Mouse (Mus musculus): ENCODE data around the gene Wipf1. TPM values are rescaled to one million over a fixed set of nuclear protein-coding genes. Genes with fewer than 3 reads are reported as not detected.
A peak's percentile ranks its signal among the peaks of the same experiment; 100 is the strongest.

Gene Wipf1
- polyA plus RNA-seq, 1 experiment: 8.0 TPM

DNA sequence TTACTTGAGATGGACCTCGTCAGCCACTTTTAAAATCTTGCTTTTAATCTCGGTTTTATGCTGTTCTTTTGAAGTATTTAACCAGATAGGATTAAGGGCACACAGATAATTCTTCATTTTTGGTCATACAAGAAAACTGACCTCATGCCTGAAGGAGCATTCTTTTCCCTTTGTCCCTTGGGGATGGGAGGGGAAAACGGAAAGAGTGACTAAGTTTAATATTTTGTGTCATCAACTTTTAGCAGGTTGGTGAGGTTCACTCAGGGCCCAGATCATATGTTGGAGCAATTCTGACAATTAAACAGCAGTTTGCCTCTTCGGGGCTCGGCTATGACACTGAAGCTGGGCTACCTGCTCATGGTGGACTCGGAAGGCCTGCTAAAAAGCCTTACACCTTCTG, 60.0 kb downstream of the Wipf1 start:
- DNase-seq: no peak
- H3K36me3 ChIP-seq (ENCODE audit: control insufficient read depth, insufficient read depth, low read length): no peaks in the 10 kb centered on the region
- H3K4me3 ChIP-seq (ENCODE audit: insufficient read depth, low read depth, low read length): no peak overlapping the region
- TF ChIP-seq POLR2A (IDR thresholded peaks at IDR 0.05; ENCODE audit: low read depth, low read length) (no peak), CTCF (conservative IDR thresholded peaks at IDR 0.05; ENCODE audit: insufficient read depth, insufficient read length, low read depth, low read length) (no peak)
- no peaks in the 10 kb centered on the region for H3K4me1 ChIP-seq (ENCODE audit: control insufficient read depth, insufficient read depth, low read length)
- no peak overlapping the region for H3K27ac ChIP-seq (ENCODE audit: insufficient read depth, low read depth, low read length)
- H3K27me3 ChIP-seq (replicated peaks; ENCODE audit: control insufficient read depth, insufficient read depth, low read length): no peaks in the 10 kb centered on the region
- WGBS: 83% methylated on average over 6 of the region's 6 CpGs

DNA sequence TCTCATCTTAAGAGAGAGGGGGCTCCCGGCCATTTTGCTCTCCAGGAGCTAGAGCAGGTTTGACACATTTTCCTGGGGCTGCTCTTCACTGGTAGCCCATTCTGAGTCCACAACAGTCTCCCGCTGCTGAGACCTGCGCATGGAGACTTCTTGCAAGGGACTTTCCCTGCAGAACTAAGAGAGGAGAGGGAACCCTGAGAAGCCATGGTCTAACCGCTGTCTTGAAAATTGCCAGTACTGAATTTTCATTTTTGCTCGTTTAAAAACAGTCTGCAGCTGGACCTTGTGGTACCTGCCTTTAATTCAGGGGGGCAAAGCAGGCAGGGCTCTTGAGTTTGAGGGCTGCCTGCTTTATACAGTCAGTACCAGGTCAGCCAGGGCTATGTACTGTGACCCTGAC, 60.5 kb downstream of the Wipf1 start:
- 86% methylated on average over 5 of the region's 5 CpGs for WGBS
- no peak for DNase-seq
- Histone ChIP-seq H3K27ac (ENCODE audit: insufficient read depth, low read depth, low read length) (no peak overlapping the region), H3K27me3 (replicated peaks; ENCODE audit: control insufficient read depth, insufficient read depth, low read length) (no peaks in the 10 kb centered on the region), H3K4me1 (ENCODE audit: control insufficient read depth, insufficient read depth, low read length) (no peaks in the 10 kb centered on the region), H3K36me3 (ENCODE audit: control insufficient read depth, insufficient read depth, low read length) (no peaks in the 10 kb centered on the region), H3K4me3 (ENCODE audit: insufficient read depth, low read depth, low read length) (no peak overlapping the region)
- TF ChIP-seq POLR2A (IDR thresholded peaks at IDR 0.05; ENCODE audit: low read depth, low read length) (no peak), CTCF (conservative IDR thresholded peaks at IDR 0.05; ENCODE audit: insufficient read depth, insufficient read length, low read depth, low read length) (no peak)

DNA sequence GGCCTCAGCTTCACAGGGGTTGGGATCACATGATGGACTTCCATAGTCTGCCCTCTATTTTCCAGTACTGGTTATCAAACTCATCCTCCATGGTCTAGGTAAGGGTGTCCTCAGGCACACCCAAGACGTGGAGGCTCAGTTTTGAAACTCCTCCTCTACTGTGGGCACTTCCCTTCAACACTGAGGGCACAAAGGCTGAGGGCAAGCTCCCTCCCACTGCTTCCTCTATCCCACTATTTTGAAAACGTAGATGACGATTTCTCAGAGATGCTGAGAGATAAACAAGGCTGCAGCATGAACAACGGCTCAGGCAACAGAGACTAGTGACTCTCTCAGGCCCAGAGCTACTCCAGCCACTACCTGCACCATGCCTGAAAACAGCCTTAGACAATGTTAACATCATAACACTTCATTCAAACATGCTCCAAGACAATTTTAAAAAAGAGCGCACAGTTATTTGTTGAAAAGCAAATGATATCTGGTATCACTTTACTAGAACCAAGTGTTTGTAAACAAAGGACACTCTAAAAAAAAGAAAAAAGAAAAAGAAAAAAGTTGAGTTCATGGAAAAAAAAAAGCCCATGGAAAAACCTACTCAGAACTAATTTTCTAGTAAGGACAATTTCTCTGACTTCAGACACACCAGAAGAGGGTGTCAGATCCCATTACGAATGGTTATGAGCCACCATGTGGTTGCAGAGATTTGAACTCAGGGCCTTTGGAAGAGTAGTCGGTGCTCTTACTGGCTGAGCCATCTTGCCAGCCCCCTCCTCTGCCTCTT, 62.3 kb downstream of the Wipf1 start:
- 75% methylated on average over 7 of the region's 7 CpGs for WGBS
- Histone ChIP-seq H3K27ac (ENCODE audit: insufficient read depth, low read depth, low read length) (no peak overlapping the region), H3K4me1 (ENCODE audit: control insufficient read depth, insufficient read depth, low read length) (peaks cover 6% of the 10 kb centered on the region; the same call in 1 of the 2 replicates), H3K36me3 (ENCODE audit: control insufficient read depth, insufficient read depth, low read length) (no peaks in the 10 kb centered on the region), H3K27me3 (replicated peaks; ENCODE audit: control insufficient read depth, insufficient read depth, low read length) (no peaks in the 10 kb centered on the region), H3K4me3 (ENCODE audit: insufficient read depth, low read depth, low read length) (no peak overlapping the region)
- no peak for DNase-seq
- TF ChIP-seq CTCF (conservative IDR thresholded peaks at IDR 0.05; ENCODE audit: insufficient read depth, insufficient read length, low read depth, low read length): no peak

DNA sequence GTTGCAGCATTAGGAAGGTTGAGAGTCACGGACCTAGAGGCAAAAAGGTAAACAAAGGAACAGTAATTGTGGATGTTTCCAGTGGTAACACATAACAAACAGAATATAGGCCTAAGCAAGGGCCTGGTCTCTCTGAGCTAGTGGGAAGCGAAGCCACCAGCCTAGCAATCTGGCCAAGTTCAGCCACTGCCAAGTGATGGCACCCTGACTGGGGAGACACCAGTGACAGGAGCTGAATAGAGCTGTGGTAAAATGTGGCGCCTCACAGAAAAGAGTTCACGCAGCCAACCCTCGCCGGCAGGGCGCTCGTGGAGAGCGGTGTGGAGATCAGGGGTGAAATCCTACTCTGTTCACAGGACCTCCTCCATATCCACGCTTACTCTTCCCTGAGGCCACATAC, 63.1 kb downstream of the Wipf1 start:
- Histone ChIP-seq H3K4me3 (ENCODE audit: insufficient read depth, low read depth, low read length) (no peak overlapping the region), H3K27me3 (replicated peaks; ENCODE audit: control insufficient read depth, insufficient read depth, low read length) (no peaks in the 10 kb centered on the region), H3K4me1 (ENCODE audit: control insufficient read depth, insufficient read depth, low read length) (peaks cover 6% of the 10 kb centered on the region; the same call in 1 of the 2 replicates), H3K36me3 (ENCODE audit: control insufficient read depth, insufficient read depth, low read length) (no peaks in the 10 kb centered on the region), H3K27ac (ENCODE audit: insufficient read depth, low read depth, low read length) (no peak overlapping the region)
- DNase-seq: no peak
- 94% methylated on average over 10 of the region's 10 CpGs for WGBS
- no peak for TF ChIP-seq CTCF (conservative IDR thresholded peaks at IDR 0.05; ENCODE audit: insufficient read depth, insufficient read length, low read depth, low read length)
- TF ChIP-seq POLR2A (IDR thresholded peaks at IDR 0.05; ENCODE audit: low read depth, low read length): no peak

DNA sequence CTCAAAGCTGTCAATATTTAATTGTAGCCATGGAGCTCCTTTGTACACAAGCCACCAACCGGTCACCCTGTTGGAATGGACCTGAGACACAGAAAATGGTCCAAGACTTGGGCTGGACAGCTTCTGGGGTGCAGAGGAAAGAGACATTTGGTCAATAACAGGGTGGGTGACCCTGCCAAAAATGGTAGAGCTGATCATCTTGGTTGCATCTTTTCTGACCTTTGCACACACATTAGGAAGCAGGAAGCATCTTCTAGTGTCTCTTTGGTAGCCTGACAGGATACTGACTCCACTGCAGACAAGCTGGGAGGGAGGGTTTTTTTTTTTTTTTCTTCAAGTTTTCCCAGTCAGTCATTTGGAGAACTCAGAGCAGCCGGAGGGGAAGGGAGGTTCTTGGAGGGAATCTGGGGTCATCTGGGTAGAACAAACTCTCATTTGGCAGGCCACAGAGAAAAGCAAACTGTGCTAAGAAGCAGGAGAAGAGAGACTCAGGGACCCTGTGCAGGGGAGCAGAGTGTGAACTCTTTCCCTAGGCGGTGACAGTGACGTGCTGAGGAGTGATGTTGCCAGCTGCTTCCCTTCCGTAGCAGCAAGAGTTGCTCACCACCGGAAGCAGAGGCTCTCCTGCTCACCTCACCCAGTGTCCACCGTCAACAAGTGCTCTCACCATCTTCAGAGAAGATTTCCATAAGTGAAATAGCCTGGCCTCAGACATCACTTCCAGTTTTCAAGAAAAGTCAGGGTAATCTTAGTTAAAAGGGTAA, 65.9 kb downstream of the Wipf1 start:
- DNase-seq: peak; percentile 11
- no peak overlapping the region for H3K4me3 ChIP-seq (ENCODE audit: insufficient read depth, low read depth, low read length)
- peak overlapping the region; percentile 69 for H3K27ac ChIP-seq (ENCODE audit: insufficient read depth, low read depth, low read length)
- H3K27me3 ChIP-seq (replicated peaks; ENCODE audit: control insufficient read depth, insufficient read depth, low read length): no peaks in the 10 kb centered on the region
- 30% methylated on average over 7 of the region's 7 CpGs for WGBS
- H3K36me3 ChIP-seq (ENCODE audit: control insufficient read depth, insufficient read depth, low read length): no peaks in the 10 kb centered on the region
- H3K4me1 ChIP-seq (ENCODE audit: control insufficient read depth, insufficient read depth, low read length): peaks cover 6% of the 10 kb centered on the region; the same call in 1 of the 2 replicates
- TF ChIP-seq CTCF (conservative IDR thresholded peaks at IDR 0.05; ENCODE audit: insufficient read depth, insufficient read length, low read depth, low read length): no peak
- TF ChIP-seq POLR2A (IDR thresholded peaks at IDR 0.05; ENCODE audit: low read depth, low read length): no peak

DNA sequence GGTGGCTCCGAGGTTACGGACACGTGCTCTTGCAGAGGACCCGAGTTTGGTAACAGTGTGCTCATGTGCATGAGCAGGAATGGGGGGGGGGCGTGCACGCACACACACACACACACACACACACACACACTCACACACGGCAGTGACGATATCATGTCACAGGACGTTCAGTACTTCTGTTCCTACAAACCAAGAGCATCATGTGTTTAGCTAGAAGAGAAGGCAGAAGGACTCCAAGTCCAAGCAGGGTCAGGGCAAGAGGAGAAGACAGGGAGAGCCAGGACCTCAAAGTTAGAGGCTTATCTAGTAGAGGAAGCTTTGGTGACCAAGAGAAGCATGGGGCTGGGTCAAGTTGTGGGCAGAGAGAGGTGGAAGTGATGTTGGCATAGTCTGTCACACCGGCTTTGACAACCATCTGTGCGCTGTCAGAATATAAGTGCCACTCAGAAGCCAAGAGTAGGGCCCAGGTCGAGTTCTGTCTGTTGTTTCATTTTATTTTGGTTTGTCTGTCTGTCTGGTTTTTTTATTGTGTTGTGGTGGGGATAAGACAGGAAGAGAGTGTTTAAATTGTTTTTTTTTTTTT, 66.7 kb downstream of the Wipf1 start:
- Histone ChIP-seq H3K27ac (ENCODE audit: insufficient read depth, low read depth, low read length) (no peak overlapping the region), H3K4me3 (ENCODE audit: insufficient read depth, low read depth, low read length) (no peak overlapping the region), H3K36me3 (ENCODE audit: control insufficient read depth, insufficient read depth, low read length) (no peaks in the 10 kb centered on the region), H3K27me3 (replicated peaks; ENCODE audit: control insufficient read depth, insufficient read depth, low read length) (no peaks in the 10 kb centered on the region), H3K4me1 (ENCODE audit: control insufficient read depth, insufficient read depth, low read length) (peaks cover 6% of the 10 kb centered on the region; the same call in 1 of the 2 replicates)
- no peak for DNase-seq
- 82% methylated on average over 12 of the region's 12 CpGs for WGBS
- no peak for TF ChIP-seq CTCF (conservative IDR thresholded peaks at IDR 0.05; ENCODE audit: insufficient read depth, insufficient read length, low read depth, low read length)
- TF ChIP-seq POLR2A (IDR thresholded peaks at IDR 0.05; ENCODE audit: low read depth, low read length): no peak

DNA sequence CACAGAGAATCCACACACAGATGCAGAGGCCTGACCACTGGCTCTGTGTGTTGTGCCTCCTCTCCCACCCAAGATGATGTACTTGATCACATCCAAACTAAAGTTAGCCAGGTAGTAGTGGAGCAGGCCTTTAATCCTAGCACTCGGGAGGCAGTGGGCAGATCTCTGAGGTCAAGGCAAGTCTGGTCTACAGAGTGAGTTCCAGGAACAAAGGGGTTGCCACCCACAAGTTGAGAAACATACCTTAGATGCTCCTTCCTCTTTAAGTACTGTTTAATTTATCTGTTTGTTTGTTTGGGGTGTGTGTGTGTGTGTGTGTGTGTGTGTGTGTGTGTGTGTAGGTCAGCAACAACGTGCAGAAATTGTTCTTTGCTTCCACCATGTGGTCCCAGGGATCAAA, 67.3 kb downstream of the Wipf1 start:
- Histone ChIP-seq H3K4me3 (ENCODE audit: insufficient read depth, low read depth, low read length) (no peak overlapping the region), H3K36me3 (ENCODE audit: control insufficient read depth, insufficient read depth, low read length) (no peaks in the 10 kb centered on the region), H3K27me3 (replicated peaks; ENCODE audit: control insufficient read depth, insufficient read depth, low read length) (no peaks in the 10 kb centered on the region), H3K4me1 (ENCODE audit: control insufficient read depth, insufficient read depth, low read length) (peaks cover 6% of the 10 kb centered on the region; the same call in 1 of the 2 replicates), H3K27ac (ENCODE audit: insufficient read depth, low read depth, low read length) (no peak overlapping the region)
- no peak for DNase-seq
- TF ChIP-seq CTCF (conservative IDR thresholded peaks at IDR 0.05; ENCODE audit: insufficient read depth, insufficient read length, low read depth, low read length): no peak
- WGBS: 81% methylated on average over 2 of the region's 2 CpGs

Measured in kidney, adult 2 months (tissue).